Mouse (Mus musculus) liver, adult 2 months (tissue): ENCODE data around the gene Plch1. TPM values are rescaled to one million over a fixed set of nuclear protein-coding genes. Genes with fewer than 3 reads are reported as not detected.
A peak's percentile ranks its signal among the peaks of the same experiment; 100 is the strongest.

ENCODE experiments used
- DNase-seq: peaks from one replicate; pipeline ENCODE4 v3.0.0-alpha.2; 2011; ENCODE audit warnings: low read depth, low spot score; ENCODE audit errors: extremely low read depth
- H3K27ac ChIP-seq: fragments of 200-500 bp; replicated peaks from 2 replicates; pipeline ENCODE4 v1.5.1; 2012; ENCODE audit warnings: low read depth, mild to moderate bottlenecking, control low read depth, inconsistent platforms, low read length; ENCODE audit not compliant: insufficient read depth
- H3K27me3 ChIP-seq: fragments of 200-500 bp; 2 replicates; pipeline ENCODE4 v1.6.1; 2012; ENCODE audit warnings: mild to moderate bottlenecking, moderate library complexity, low read length, inconsistent platforms; ENCODE audit not compliant: control insufficient read depth, insufficient read depth
- H3K36me3 ChIP-seq: fragments of 200-500 bp; 2 replicates; pipeline ENCODE4 v1.6.1; 2012; ENCODE audit warnings: low read length, inconsistent platforms; ENCODE audit not compliant: control insufficient read depth, insufficient read depth
- H3K4me1 ChIP-seq: fragments of 200-500 bp; 2 replicates; pipeline ENCODE4 v1.6.1; 2011; ENCODE audit warnings: low read length; ENCODE audit not compliant: control insufficient read depth, insufficient read depth
- H3K4me3 ChIP-seq: fragments of 200-500 bp; 2 replicates; pipeline ENCODE4 v1.5.1; 2011; ENCODE audit warnings: low read depth, mild to moderate bottlenecking, control low read depth, low read length, moderate library complexity; ENCODE audit not compliant: insufficient read depth
- H3K79me2 ChIP-seq: fragments of 200-500 bp; 2 replicates; pipeline ENCODE4 v1.6.1; 2012; ENCODE audit warnings: inconsistent platforms, mild to moderate bottlenecking, low read length, moderate library complexity; ENCODE audit not compliant: control insufficient read depth, insufficient read depth
- H3K9ac ChIP-seq: fragments of 200-500 bp; 2 replicates; pipeline ENCODE4 v1.6.1; 2012; ENCODE audit warnings: low read depth, mild to moderate bottlenecking, control low read depth, inconsistent platforms, low read length
- CTCF ChIP-seq: fragments of 200-500 bp; IDR thresholded peaks from 2 replicates; pipeline ENCODE4 v1.5.1; 2011; ENCODE audit warnings: low read depth, low read length, control low read depth
- POLR2A ChIP-seq: fragments of 200-500 bp; IDR thresholded peaks from 2 replicates; pipeline ENCODE4 v1.6.1; 2011; ENCODE audit warnings: low read length, control low read depth; ENCODE audit not compliant: insufficient read depth; ENCODE audit errors: extremely low read depth
- WGBS: fragments of 180-500 bp; shearing (Covaris S2); methylation state at CpG from one replicate; pipeline ENCODE4 v1.1.7; 2018; 5-methylcytosine and 5-hydroxymethylcytosine counted together
- polyA plus RNA-seq: library from polyadenylated mRNA; depleted of rRNA; stranded (reverse); fragments of >200 nt; gene quantifications from 2 replicates; pipeline ENCODE4 v1.2.3, GENCODE M21; 2012
- total RNA-seq: library from RNA; depleted of rRNA; stranded (reverse); fragments of >200 nt; gene quantifications from 2 replicates; pipeline ENCODE4 v1.2.3, GENCODE M21; 2014

Gene Plch1
- total and polyA plus RNA-seq, 2 experiments = under 0.01 TPM; not detected in 1

- H3K4me1 ChIP-seq = peaks cover 5% of the 10 kb centered on the region
- TF ChIP-seq POLR2A (no peak), CTCF (no peak)
- H3K27ac ChIP-seq = no peak overlapping the region
- no peak overlapping the region for H3K9ac ChIP-seq
- 94% methylated on average over 4 of the region's 4 CpGs for WGBS
- no peaks in the 10 kb centered on the region for H3K36me3 ChIP-seq
- H3K79me2 ChIP-seq = no peaks in the 10 kb centered on the region
- H3K4me3 ChIP-seq = no peak overlapping the region
- H3K27me3 ChIP-seq = no peaks in the 10 kb centered on the region; the same call in 1 of the 2 replicates
- DNase-seq = no peak
These were observed 3.0 kb downstream of the Plch1 start for GRCm38 (mm10) chr3:63896303-63896702.

GRCm38 (mm10) chr3:63895786-63896185 lies 3.5 kb downstream of the Plch1 start:
- TF ChIP-seq POLR2A = no peak
- DNase-seq = no peak
- no peak overlapping the region for H3K27ac ChIP-seq
- no peaks in the 10 kb centered on the region for H3K79me2 ChIP-seq
- H3K4me1 ChIP-seq = peaks cover 5% of the 10 kb centered on the region
- no peak overlapping the region for H3K9ac ChIP-seq
- no peak overlapping the region for H3K4me3 ChIP-seq
- no peaks in the 10 kb centered on the region; the same call in 1 of the 2 replicates for H3K27me3 ChIP-seq
- 65% methylated on average over 2 of the region's 2 CpGs for WGBS
- no peaks in the 10 kb centered on the region for H3K36me3 ChIP-seq

DNA sequence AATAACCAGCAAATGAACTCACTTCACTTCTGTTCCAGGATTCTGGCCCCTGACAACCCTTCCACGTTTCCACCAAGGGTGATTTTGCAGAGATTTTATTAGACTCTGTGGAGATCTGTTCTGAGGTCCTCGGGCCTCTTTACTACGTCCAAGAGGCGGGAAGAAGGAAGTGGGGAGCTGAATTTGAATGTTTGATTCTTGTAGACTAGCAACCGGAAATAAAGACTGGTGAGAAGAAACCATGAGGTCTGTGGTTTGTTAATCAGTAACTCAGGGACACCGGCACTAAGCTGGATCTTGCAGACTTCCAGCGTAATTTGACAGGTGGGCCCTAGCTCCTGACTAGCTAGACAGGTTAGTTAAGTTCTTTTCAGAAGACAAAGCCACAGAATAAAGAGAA lies 5.6 kb downstream of the Plch1 start:
- Histone ChIP-seq H3K79me2 (no peaks in the 10 kb centered on the region), H3K9ac (no peak overlapping the region), H3K27ac (no peak overlapping the region), H3K27me3 (no peaks in the 10 kb centered on the region), H3K4me1 (no peaks in the 10 kb centered on the region), H3K36me3 (no peaks in the 10 kb centered on the region), H3K4me3 (no peak overlapping the region)
- WGBS = 31% methylated on average over 7 of the region's 7 CpGs
- TF ChIP-seq POLR2A (no peak), CTCF (no peak)
- DNase-seq = peak; percentile 14

GRCm38 (mm10) chr3:63892154-63892553 lies 7.1 kb downstream of the Plch1 start:
- no peak overlapping the region for H3K4me3 ChIP-seq
- no peaks in the 10 kb centered on the region for H3K27me3 ChIP-seq
- no peak for DNase-seq
- no peaks in the 10 kb centered on the region for H3K36me3 ChIP-seq
- no peaks in the 10 kb centered on the region for H3K4me1 ChIP-seq
- WGBS = 61% methylated on average over 3 of the region's 3 CpGs
- H3K27ac ChIP-seq = no peak overlapping the region
- H3K9ac ChIP-seq = no peak overlapping the region
- no peaks in the 10 kb centered on the region for H3K79me2 ChIP-seq
- TF ChIP-seq POLR2A (no peak), CTCF (no peak)

DNA sequence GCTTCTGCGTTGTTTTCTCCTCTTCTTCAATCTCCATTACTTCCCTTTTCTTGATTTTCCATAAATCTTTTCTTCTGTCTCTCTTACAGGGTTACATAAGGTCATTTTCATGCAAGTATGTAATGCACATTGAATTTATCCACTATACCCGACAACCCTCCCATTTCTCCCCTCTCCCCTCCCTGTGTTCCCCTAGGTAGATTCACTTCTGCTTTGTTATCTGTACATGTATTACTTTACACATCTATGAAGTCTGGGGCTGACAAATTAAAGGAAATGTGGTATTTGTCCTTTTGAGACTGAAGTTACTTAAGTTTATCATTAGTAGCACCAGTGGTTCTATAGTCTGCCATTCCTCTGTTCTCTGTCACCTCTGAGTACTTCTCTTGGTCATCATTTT lies 18.2 kb downstream of the Plch1 start:
- TF ChIP-seq CTCF (no peak), POLR2A (no peak)
- Histone ChIP-seq H3K4me1 (no peaks in the 10 kb centered on the region), H3K79me2 (no peaks in the 10 kb centered on the region), H3K36me3 (no peaks in the 10 kb centered on the region), H3K9ac (no peak overlapping the region), H3K27me3 (no peaks in the 10 kb centered on the region), H3K4me3 (no peak overlapping the region), H3K27ac (no peak overlapping the region)
- 79% methylated on average over 2 of the region's 2 CpGs for WGBS
- DNase-seq = no peak

DNA sequence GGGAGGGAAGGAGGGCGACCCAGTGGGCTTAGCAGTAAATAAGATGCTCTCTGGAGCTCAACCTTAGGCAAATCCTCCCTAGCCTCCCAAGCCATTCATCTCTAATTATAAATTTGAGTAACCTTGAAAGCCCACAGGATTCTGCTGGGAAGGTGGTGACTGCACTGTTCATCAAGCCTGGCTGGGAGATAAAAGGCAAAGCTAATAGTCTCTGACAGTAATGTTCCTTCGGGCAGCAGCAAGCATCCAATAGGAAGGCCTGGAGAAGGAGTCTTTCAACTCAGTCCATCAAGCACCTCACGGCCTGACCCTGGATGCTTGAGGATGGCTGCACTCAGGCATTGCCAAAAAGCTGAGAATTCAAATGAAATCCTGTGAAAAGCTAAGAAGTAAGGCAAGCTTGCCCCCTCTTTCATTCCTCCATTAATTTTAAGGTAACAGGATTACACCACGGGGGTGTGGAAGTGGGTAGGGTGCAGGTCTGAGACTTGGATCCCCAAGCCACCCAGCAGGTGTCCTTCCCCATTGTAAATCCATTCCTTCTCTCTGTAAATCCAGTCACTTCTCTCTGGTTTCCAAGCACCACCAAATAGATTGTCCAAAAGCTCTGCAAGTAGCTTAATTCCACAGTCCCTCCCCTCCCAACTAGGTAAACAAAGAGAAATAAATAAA lies 20.1 kb downstream of the Plch1 start:
- Histone ChIP-seq H3K4me1 (no peaks in the 10 kb centered on the region), H3K79me2 (no peaks in the 10 kb centered on the region), H3K27ac (no peak overlapping the region), H3K4me3 (no peak overlapping the region), H3K9ac (no peak overlapping the region), H3K27me3 (no peaks in the 10 kb centered on the region), H3K36me3 (no peaks in the 10 kb centered on the region)
- TF ChIP-seq CTCF (no peak), POLR2A (no peak)
- WGBS = 58% methylated on average over 4 of the region's 4 CpGs
- DNase-seq = no peak
